Mouse (Mus musculus): Measurements from ENCODE around the gene Hdac9.

The Hdac9 gene

DNA sequence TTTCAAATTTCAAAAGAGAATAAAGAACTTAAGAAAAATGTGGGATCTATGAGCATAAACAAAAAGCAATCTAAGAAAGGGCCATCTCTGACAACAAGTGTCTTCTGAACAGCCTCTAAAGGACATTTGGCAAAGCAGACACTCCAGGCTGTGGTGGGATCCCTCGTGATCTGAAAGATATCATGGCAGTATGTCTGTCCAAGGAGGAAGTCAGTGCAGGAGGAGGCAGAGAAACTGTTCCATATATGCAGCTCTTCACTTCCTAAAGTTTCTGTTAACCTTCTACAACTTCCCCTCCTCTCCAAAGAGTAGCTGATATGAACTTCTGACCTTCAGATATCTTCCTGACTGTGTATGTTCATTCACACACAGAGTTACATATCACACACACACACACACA, 220.2 kb downstream of the Hdac9 start:
- no peak for DNase-seq (ENCODE audit: low spot score)

- DNase-seq (ENCODE audit: low spot score) = no peak
These were observed 228.0 kb downstream of the Hdac9 start for GRCm38 (mm10) chr12:34688941-34689340.

- DNase-seq (ENCODE audit: low spot score) = no peak
These were observed 233.5 kb downstream of the Hdac9 start for GRCm38 (mm10) chr12:34683375-34683774.

GRCm38 (mm10) chr12:34682657-34683056, 234.2 kb downstream of the Hdac9 start:
- DNase-seq (ENCODE audit: low spot score) = no peak

- DNase-seq (ENCODE audit: low spot score) = no peak
These were observed 236.3 kb downstream of the Hdac9 start for GRCm38 (mm10) chr12:34680576-34680975.

GRCm38 (mm10) chr12:34677110-34677509, 239.8 kb downstream of the Hdac9 start:
- DNase-seq (ENCODE audit: low spot score) = no peak

- DNase-seq (ENCODE audit: low spot score) = no peak
These were observed 242.7 kb downstream of the Hdac9 start for GRCm38 (mm10) chr12:34674235-34674634.

- DNase-seq (ENCODE audit: low spot score) = no peak
These were observed 243.4 kb downstream of the Hdac9 start for GRCm38 (mm10) chr12:34673539-34673938.

DNA sequence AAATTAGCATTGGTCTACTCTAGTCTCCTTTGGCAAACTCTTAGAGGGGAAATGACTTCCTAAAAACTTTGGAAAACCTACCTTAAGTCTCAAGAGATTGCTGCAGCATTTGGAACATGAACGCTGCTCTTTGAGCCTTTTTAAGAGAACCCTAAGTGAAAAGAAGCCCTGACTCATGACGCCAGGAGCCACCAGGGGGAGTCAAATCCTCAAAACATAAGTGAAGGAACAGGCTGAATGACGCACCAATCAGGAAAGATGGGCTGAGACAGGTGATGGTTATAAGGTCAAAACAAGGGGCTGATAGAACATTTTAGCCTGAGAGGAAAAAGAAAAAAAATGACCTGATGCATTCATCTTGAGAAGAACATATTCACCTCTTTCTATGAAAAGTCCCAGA, 252.1 kb downstream of the Hdac9 start:
- DNase-seq (ENCODE audit: low spot score) = peak; percentile 14

- no peak for DNase-seq (ENCODE audit: low spot score)
These were observed 255.5 kb downstream of the Hdac9 start for GRCm38 (mm10) chr12:34661378-34661777.

- DNase-seq (ENCODE audit: low spot score) = no peak
These were observed 256.9 kb downstream of the Hdac9 start for GRCm38 (mm10) chr12:34660027-34660426.

- no peak for DNase-seq (ENCODE audit: low spot score)
These were observed 258.3 kb downstream of the Hdac9 start for GRCm38 (mm10) chr12:34658568-34658967.

- no peak for DNase-seq (ENCODE audit: low spot score)
These were observed 258.8 kb downstream of the Hdac9 start for GRCm38 (mm10) chr12:34658119-34658518.

DNA sequence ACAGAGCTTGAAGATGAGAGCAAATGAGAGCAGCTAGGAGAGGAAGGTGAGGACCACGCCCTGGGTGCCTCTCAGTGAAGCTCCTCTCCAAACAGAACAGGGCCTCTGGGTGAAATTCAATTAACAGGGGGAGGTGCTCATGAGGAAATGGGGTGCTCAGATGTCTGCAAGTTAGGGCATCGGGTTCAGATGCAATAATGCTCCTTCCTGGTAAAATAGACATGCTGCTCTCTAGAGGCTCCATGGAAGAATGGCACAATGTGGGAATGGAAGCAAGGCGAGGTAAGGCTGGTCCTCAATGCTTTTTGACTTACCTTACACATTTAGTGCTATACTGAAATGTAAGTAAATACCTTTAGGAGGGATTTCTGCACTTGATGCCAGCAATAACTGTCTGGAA, 263.3 kb downstream of the Hdac9 start:
- DNase-seq (ENCODE audit: low spot score) = no peak

DNA sequence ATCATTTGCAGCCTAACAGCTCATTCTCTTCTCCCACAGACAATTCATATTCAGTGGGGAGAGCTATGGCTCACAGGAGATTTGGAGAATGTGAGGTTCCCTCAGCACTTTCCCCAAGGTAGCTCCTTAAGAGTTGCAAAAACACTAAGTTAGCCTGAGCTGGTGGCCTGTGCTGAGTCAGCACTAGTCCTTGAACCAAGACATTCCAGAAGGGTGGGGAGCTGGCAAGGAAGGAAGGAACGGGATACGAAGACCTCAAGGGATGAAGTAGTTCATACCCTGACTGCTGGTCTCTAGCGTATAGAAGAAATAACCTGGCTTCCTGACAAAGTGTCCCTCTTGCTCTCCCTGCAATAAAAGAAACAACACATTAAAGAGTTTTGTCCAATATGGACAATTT, 268.1 kb downstream of the Hdac9 start:
- no peak for DNase-seq (ENCODE audit: low spot score)

DNA sequence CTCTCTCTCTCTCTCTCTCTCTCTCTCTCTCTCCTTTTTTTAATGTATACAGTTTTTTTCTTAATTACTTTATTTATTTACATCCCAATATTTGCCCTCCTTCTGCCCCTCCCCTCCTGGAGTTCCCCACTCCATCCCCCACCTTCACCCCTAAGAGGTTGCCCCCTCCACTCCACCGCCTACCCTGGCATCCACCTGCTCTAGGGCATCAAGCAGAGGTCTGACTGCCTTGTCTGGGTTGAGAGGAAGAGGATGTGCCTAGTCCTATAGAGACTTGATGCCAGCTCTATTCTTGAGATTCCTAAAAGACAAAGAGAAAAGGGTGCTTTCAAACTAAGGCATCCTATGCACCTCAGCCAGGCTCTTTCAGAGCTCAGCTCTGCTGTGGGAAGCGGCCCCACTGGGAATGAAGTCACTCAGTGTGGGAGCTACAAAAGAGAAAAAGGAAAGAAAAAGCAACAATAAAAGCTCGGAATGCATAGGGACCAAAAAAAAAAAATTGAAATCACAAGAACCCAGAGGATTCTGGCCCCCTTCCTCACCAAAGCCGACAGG, 275.1 kb downstream of the Hdac9 start:
- no peak for DNase-seq (ENCODE audit: low spot score)

DNA sequence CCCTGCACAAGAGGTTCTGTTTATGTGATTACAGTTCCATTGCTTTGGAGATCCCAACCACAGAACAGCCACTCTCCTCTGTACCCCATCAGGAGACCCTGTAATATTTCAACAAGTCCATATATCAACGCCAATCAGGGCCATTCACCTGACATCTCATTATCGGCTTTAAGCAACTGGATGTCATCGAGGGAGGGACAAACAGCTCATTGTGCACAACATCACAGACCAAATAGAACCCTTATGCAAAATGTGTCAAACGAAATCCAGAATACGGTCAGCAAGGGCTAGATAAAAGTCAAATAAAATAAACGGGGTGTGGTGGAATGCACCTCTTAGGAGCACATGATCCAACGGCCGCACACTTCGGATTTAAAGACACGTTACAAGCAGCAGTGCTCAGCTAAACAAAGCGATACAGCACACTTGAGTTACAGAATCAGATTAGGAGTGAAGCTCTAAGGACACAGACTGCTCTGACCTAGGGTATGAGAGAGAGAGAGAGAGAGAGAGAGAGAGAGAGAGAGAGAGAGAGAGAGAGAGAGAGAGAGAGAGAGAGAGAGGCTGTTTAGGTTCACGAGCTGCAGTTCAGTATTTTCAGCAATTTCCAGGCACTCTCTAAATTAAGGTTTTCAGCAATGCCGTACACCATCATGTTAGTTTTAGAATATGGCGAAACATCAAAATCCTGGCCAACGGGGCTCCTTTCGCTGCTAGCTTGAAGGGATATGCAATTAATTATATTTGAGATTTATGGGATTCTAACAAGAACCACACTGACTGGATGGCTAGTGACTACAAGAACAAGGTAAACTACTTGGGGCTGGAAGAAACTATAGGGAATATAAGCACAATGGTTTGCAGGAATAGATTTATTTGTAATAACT, 279.4 kb downstream of the Hdac9 start:
- DNase-seq (ENCODE audit: low spot score) = no peak

DNA sequence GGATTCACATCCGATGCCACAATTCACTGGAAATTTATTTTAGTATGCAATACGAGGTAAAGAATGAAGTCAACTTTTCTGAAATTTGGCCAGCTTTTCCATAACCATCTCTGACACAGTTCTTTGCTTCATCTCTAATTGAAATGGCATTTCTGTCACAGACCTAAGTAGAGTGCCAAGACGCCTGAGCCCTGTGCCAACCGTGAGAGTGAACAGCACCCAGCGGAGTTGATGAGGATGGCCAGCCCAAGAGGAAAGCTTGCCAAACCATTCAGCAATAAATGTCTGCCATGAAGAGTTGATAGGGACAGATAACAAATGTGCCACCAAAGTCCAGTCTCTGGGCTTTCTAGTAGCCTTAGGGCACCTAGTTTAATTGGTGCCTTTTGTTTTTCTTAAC, 297.8 kb downstream of the Hdac9 start:
- DNase-seq (ENCODE audit: low spot score) = no peak

DNA sequence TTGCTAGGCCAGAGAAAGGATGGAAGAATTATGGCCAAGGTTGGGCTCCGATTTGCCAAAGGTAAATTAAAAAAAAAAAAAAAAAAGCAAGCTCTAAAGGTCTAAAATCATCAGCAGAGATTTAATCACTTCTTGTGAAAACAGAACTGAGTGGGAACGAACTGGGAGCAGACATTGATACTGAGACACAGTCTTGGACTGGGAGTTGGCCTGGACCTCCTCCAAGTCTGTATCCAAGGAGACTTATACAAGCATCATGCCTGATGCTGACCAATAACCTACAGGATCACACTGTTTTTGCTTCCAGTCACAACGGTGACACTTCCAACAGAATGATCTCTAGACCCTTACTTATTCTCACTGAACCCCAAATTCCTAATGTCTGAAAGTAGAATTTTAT, 298.6 kb downstream of the Hdac9 start:
- no peak for DNase-seq (ENCODE audit: low spot score)

- DNase-seq (ENCODE audit: low spot score) = no peak
These were observed 299.1 kb downstream of the Hdac9 start for GRCm38 (mm10) chr12:34617836-34618235.

- DNase-seq (ENCODE audit: low spot score) = no peak
These were observed 302.1 kb downstream of the Hdac9 start for GRCm38 (mm10) chr12:34614796-34615195.

DNA sequence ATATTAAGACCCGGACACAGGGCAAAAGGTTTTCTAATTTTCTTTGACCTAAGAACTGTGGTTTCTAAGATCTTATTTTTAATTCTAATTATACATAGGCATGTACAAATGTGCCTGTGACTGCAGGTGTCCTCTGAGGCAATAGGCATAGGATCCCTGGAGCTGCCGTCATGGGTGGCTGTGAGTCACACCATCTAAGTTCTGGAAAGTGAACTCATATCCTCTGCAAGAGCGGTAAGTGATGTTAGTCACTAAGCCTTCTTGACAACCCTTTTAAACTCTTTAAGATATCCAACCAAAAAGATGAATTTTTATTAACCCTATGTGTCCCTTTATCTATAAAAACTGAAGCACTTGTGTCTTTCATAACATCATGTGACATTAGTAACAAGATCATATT, 304.4 kb downstream of the Hdac9 start:
- no peak for DNase-seq (ENCODE audit: low spot score)

DNA sequence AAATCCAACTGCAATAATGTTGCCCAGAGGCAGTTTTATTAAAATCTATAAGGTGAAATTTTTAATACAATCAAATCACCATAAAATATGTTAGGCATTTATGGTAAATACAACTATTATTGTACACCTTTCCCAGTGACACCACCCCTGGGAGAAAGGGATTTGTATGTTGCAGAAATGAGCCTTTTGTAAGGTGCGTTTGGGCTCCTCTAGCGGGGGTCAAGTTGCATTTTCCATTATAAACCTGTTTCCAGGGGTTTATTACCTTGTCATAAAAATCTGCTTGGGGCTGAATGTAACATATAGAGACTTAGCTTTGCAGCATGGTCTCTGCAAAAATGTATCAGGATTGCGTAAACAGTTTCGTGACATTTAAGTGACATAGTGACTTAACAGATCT, 312.4 kb downstream of the Hdac9 start:
- no peak for DNase-seq (ENCODE audit: low spot score)
